Mouse (Mus musculus) urinary bladder, postnatal 0 days (tissue): ENCODE measurements around the gene Bnipl. TPM values are rescaled to one million over a fixed set of nuclear protein-coding genes. Genes with fewer than 3 reads are reported as not detected.

ENCODE experiments used
- polyA plus RNA-seq: library from polyadenylated mRNA; unstranded; fragments of >200 nt; fragmentation: Nextera tagmentation; extraction: Ambion mirVana; gene quantifications from 2 replicates; pipeline ENCODE4 v1.2.1, GENCODE M21; 2015

Bnipl gene
- 5.2 and 6.8 TPM in 2 replicates for polyA plus RNA-seq

DNA sequence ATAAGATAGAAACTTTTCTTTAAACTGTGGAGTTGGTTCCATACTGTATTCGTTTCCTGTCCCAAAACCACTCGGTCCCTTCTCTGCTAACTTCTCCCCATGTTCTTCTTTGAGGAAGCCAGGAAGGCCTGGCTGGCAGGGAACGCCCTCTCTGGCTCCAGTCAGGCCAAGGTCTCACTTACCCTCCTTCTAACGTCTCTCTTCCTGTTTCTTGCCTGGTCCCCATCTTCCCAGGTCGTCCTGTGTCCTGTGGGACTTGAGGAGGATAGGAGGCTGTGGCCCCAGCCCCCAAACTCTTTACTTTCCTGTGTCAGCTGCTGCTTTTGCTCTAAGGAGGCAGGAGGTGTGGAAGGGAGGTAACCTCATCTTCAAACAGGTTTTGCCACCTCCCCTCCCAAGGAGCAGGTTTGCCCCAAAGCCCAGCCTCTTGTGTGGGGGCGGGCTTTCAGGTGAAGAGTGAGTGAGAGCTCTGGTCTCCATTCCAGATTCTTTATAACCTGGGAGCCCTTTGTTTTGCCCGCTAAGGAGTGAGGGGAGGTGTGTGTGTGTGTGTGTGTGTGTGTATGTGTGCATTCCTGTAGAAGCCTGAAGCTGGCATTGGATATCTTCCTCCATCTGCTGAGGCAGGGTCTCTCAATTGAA lies at the start of gene Bnipl:
Bnipl (minus strand) TSS at position 411 of the 642 bp plus-strand sequence.

DNA sequence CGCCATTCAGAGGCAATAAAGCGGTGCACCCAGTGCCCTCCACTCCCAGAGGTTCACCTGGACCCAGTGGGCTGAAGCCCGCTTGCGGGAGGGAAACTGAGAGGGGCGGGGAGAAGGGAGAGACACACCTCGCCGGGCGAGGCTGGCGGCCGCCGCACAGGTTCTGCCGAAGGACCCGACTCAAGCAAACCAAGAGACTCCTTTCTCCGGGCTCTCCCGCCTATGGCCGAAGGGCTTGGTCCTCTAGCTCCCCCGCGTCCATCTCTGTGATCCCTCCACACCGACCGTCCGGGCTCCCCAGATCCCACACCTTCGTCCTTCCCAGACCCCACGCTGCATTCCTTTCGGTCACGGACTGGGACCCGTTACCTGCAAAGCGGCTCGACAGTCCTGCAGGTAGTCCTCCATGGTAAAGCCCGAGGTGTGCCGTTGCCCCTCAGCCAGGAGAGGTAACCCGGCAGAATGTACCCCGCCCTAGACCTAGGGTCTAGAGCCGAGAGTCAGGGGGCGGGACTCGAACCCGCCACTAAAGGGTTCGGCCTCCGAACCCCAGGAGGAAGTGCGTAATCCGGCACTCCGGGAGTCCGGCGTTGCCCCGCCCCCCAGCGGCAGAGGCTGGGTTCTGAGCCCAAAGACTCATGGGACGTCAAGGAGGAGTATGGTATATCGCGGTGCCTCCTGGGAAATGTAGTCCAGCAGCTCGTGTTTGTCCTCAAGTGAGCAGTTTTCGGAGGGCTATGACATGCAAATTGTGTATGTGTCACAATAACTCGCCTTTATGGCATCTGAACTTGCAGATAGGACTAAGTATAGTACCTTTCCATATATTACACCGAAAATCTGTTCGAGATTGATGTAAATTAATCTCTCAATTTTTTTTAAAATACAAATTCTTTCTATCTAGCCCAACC lies 30.5 kb upstream of the Bnipl start, which contains the start of the genes Mindy1 and Prune1:
Mindy1 (plus strand) TSS at position 130 of the 911 bp plus-strand sequence.
Prune1 (minus strand) TSS at position 861 of the 911 bp plus-strand sequence.

DNA sequence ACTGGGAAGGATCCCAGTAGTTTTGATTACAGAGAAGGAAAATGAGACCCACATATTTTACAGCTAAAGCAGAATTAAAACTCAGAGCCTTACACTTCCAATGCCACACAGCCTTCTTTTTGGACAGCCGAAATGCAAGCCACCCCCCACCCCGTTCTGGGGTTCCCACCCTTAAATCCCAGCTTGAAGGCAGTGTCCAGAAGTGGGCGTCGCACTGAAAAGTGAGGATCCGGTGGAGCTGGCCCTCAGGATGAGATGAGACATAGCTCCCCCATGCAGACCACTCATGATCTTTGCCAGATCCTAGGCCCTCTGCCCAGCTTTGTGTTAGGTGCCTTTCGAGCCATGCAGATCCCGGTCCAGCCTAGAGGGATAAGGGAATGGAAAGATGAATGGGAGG lies 9.5 kb downstream of the Bnipl start, which contains the start of gene Gm128:
Gm128 (minus strand) TSS at position 101 of the 400 bp plus-strand sequence.

DNA sequence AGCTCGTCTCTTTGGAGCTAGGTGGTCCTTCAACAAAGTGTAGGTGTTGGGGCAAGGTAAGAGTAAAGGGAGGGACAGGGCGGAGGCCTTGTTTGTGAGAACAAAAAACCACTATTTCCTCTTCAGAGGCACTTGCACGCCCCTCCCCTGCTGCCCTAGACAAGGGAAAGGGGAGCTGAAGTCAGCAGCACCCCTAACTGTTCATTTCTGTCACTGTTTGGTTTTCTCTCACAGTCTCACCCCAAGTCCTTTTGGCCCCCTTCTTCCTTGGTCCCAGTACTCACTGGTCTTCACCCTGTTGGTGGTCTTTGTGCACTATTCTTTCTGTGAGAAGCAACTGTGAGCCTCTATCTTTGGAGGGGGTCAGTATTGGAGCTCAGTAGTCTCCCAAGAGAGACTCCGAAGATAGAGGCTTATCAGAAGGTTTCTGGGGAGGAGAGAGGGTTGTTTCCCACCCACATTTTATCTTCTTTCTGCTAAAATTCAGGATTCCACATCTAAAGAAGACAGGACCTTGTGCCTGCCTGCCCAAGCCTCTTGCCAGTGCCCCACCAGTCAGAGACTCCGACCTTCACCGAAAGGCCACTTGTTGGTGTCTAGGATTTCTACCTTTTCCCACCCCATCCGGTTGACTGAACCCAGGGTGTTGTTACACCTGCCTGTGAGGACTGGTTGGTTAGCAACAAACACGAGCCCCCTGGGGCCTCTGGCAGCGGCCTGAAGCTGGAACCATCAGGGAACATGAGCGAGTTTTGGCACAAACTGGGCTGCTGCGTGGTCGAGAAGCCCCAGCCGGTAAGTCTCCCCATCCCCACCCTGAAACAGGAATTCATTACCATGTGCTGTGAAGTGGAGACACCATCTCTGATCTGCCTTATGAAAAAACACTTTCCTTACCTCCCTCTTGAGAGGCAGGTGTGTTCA lies 19.4 kb downstream of the Bnipl start, which contains the start of gene Mllt11:
Mllt11 (minus strand) TSS at position 874 of the 924 bp plus-strand sequence.

DNA sequence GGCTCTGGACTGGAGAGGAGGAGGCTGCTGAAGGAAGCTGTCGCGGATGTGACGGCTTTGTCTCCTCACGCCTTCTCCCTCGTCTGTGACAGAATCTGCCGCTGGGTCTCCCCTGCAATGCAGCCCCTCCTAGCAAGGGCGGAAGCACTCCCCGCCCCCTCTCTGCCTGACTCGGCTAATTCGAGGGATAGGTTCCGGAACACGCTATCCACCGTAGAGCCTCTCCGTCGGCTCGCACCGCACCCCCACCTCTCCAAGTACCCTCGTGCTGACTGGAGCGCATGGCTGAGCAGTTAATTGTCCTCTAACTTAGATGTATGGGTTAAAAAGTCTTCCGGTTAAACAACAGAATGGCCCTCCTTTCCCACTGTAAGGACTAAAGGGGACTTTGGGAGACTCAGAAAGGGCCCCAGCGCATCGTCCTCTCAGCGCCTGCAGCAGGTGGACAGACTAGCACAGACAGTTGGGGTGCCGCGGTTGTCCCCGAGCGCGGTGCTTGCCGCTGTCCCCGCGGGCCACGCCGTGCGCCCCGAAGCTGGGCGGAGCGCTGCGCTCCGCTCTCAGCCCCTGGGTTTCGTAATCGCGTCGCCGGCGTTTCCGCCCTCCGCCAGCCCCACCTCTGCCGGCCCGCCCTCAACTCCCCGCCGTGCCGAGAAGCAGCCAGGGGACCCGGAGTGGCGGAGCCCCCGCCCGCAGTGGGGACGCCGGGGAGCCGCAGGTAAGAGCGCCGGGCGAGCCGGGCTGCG lies 22.7 kb downstream of the Bnipl start, which contains the start of gene Cdc42se1:
Cdc42se1 (plus strand) TSS at position 585 of the 746 bp plus-strand sequence.

DNA sequence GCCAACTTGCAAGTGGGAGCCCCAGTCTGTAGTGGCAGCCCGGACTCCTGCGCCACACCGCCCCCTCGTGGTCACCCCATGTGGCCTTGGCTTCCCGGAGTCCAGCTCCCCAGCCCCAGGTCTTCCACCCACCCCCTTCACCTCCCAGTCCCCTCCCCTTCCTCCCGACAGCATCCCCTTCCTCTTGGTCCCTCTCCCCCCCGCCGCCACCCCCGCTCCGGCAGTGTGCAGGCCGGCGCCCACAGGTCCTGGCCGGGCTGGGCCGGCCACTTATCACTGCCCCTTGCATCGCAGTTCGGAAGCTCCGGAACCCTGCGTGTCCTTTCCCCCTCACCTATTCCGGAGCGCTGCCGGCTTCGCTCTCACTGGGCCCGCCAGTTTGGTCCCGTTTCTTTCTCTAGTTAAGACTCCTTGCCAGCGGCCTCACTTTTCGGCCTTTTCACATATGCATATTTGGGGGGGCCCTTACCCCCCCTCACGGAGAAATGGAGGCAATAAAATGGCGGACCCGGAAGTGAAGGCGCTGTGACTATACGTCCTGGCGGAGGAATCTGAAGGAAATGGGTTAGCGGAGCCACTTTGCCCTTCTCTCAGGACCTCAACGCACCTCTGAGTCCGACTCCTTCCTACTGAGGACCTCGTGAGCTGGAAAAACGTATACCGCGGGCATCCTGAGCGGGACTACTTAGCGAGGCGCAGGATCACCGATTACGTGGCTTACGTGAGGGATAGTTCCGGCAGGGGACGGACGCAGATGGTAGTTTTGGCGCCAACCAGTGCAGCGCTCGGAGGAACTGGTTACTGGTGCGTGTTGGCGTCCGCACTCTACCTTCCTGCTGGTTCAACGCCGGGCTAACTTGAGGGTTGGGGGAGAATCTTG lies 33.5 kb downstream of the Bnipl start, which contains the start of gene Gabpb2:
Gabpb2 (minus strand) TSS at position 662 of the 880 bp plus-strand sequence.

Other genes with a start within 250 kb of the Bnipl start
- gene Zfp687, start 235.7 kb downstream of the Bnipl start, polyA plus RNA-seq, result 10.1 and 10.3 TPM in 2 replicates
- gene Psmd4, start 208.6 kb downstream of the Bnipl start, polyA plus RNA-seq, result 173 and 183 TPM in 2 replicates
- 15.7 and 18.3 TPM in 2 replicates for gene Pip5k1a, start 144.3 kb downstream of the Bnipl start, polyA plus RNA-seq
- 55.1 and 64.5 TPM in 2 replicates for gene Vps72, start 140.2 kb downstream of the Bnipl start, polyA plus RNA-seq
- 0.53 and 0.96 TPM in 2 replicates for gene Tmod4, start 126.7 kb downstream of the Bnipl start, polyA plus RNA-seq
- gene Scnm1, start 117.2 kb downstream of the Bnipl start, polyA plus RNA-seq, result 31.7 and 43.2 TPM in 2 replicates
- 7.1 and 8.2 TPM in 2 replicates for gene Lysmd1, start 117.1 kb downstream of the Bnipl start, polyA plus RNA-seq
- gene Tnfaip8l2, start 108.8 kb downstream of the Bnipl start, polyA plus RNA-seq, result 5.4 and 12.3 TPM in 2 replicates
- gene Sema6c, start 90.7 kb downstream of the Bnipl start, polyA plus RNA-seq, result 0.99 and 1.9 TPM in 2 replicates
- 3.8 and 4.0 TPM in 2 replicates for gene Gabpb2, start 33.3 kb downstream of the Bnipl start, polyA plus RNA-seq
- 66.3 and 71.6 TPM in 2 replicates for gene Cdc42se1, start 22.5 kb downstream of the Bnipl start, polyA plus RNA-seq
- 4.9 and 5.8 TPM in 2 replicates for gene Mllt11, start 19.0 kb downstream of the Bnipl start, polyA plus RNA-seq
- gene Gm128, start 9.6 kb downstream of the Bnipl start, polyA plus RNA-seq, result 0.28 and 0.31 TPM in 2 replicates
- gene Mindy1, start 30.2 kb upstream of the Bnipl start, polyA plus RNA-seq, result 42.4 and 43.8 TPM in 2 replicates
- 13.8 and 14.0 TPM in 2 replicates for gene Prune1, start 30.9 kb upstream of the Bnipl start, polyA plus RNA-seq
- 6.6 and 9.3 TPM in 2 replicates for gene Anxa9, start 56.0 kb upstream of the Bnipl start, polyA plus RNA-seq
- 108 and 111 TPM in 2 replicates for gene Cers2, start 63.6 kb upstream of the Bnipl start, polyA plus RNA-seq
- gene Setdb1, start 106.0 kb upstream of the Bnipl start, polyA plus RNA-seq, result 11.0 and 12.2 TPM in 2 replicates
- not detected in 2 replicates for gene 4930558C23Rik, start 151.6 kb upstream of the Bnipl start, polyA plus RNA-seq
- gene Arnt, start 183.2 kb upstream of the Bnipl start, polyA plus RNA-seq, result 21.4 and 25.2 TPM in 2 replicates
- 25.5 and 34.7 TPM in 2 replicates for gene Ctsk, start 248.1 kb upstream of the Bnipl start, polyA plus RNA-seq